Mouse (Mus musculus): Measurements from ENCODE around the gene Sox5.

- TF ChIP-seq CTCF (IDR thresholded peaks at IDR 0.05) (no peak), POLR2A (IDR thresholded peaks at IDR 0.05; ENCODE audit: insufficient read depth, low read depth, low read length) (no peak), EP300 (IDR thresholded peaks at IDR 0.05; ENCODE audit: insufficient read depth, low read depth, low read length) (no peak)
These were observed 392.3 kb downstream of the Sox5 start for GRCm38 (mm10) chr6:144389333-144390054.

Data from heart, adult 2 months (tissue).